Mouse (Mus musculus) kidney, postnatal 25 days (tissue): Measurements from ENCODE around the gene Sult2b1.
A peak's percentile ranks its signal among the peaks of the same experiment; 100 is the strongest.

Experiments
- DNase-seq, 2 experiments: peaks; one replicate each; pipeline ENCODE4 v3.0.0; 2021; ENCODE audit warnings: mixed read lengths in 2 of 2

Sult2b1 gene

DNA sequence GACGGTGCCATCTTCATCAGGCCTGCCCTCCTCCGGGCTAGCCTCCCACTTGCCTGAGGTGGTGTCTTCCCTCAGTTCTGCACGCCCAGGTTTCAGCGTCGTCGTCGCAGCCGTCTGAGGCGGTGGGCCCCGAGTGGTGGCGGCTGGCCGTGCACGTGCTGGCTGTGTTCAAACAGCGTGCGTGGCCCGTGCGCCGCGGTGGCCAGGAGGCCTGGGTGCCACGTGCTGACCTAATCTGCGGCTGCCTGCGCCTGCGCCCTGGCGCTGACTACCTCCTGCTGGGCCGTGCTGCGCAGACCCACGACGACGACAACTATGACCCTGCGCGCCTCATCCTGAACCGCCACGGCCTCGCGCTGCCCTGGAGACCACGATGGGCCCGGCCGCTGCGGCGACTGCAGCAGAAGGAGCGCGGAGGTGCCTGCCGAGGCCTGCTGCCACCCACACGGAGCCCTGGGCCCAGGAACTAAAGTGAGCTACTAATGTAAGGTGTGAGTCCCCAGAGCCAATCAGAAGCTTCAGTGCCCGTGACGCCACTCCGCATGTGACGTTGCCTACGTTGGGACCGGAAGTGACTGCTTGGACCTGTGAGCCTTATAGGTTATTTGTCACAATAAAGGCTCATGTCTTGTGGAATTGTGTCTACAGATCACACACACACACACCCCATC, 90.4 kb downstream of the Sult2b1 start, which contains the start of gene Sec1:
Sec1 (minus strand) TSS at position 482 of the 671 bp plus-strand sequence.
- DNase-seq: no peak

DNA sequence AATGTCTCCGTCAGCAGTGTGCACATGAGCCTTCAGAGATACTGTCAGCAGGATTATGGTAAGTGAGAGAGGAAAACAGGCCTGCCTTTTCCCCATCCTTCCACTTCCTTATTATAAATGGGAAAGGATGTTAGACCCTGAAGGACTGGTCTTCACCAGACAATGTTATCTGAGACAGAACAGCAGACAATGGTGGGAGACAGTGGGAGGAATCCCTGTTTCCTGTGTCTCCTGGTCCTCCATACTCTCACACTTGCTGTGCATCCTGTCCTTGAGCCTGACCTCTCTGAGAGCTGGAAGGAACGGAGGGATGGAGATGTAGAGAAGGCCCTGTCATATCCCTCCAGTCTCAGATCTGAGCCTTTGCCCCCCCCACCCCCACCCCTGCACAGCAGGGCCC, 92.1 kb downstream of the Sult2b1 start:
- DNase-seq: no peak

DNA sequence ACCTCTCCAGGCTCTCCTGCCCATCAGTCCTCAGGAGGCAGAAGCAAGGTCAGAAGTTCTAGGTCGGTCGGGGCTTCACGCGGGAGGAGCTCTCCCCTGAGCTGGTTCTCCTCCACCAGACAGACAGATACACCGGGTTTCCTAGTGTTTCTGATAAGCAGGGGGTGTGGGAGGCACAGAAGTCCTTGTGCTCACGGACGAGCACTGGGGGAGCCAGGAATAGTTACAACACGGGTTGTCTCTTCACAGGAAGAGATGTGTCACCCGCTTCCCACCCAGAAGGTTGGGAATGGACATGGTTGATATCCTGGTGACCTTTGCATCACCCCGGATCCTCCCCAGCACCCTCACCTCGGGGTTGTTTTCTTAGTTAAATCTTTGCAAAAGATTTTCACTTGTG, 94.7 kb downstream of the Sult2b1 start:
- DNase-seq: no peak

GRCm38 (mm10) chr7:45689099-45689498, 95.4 kb downstream of the Sult2b1 start:
- DNase-seq: no peak

- peak in 1 of 2 experiments; percentile 33 for DNase-seq
These were observed 97.6 kb downstream of the Sult2b1 start for GRCm38 (mm10) chr7:45686841-45687240.

GRCm38 (mm10) chr7:45685811-45686210, 98.7 kb downstream of the Sult2b1 start:
- no peak for DNase-seq

GRCm38 (mm10) chr7:45683396-45684050, 100.9 kb downstream of the Sult2b1 start, which contains the start of gene Ntn5:
Gene Ntn5, plus strand, starts transcription at chr7:45684022.
- no peak for DNase-seq

GRCm38 (mm10) chr7:45682144-45683126, 102.0 kb downstream of the Sult2b1 start:
- peak; percentile 91 to 93 for DNase-seq

DNA sequence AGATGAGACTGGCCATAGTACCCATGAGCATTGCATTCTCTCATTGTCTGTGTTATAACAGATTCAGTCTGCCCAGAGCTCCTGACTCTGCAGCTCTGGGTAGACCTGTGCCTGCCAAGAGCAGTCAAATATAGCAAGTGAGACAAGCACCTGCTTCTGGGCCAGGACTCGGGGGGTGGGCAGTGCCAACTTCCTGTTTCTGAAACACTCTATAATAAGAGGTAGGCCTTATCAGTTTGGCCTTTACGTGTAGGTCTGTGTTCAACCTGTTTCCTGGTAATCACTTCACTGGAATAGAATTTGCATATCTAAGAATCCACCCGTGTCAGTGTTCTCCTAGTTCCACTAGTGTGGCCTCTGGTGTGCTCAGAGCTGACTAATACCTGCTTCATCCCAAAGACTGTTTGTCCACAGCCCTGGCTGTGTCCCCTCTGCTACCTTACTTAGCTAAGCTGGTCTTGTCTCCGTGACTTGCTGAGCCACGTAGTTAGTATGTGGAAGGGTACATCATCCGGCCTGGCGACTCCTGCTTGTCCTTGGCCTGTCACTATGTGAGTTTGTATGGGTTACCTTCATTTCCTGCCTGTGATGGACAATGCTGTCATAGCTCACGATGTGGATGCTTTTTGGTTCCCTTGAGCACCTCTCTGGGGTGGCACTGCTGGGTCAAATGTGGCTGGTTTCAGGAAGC, 103.3 kb downstream of the Sult2b1 start:
- DNase-seq: no peak
